Mouse (Mus musculus): ENCODE measurements around the gene Plekhg5. TPM values are rescaled to one million over a fixed set of nuclear protein-coding genes. Genes with fewer than 3 reads are reported as not detected.

Plekhg5 gene
- total RNA-seq, 2 experiments from 2014 or later = 14.7 to 22.0 TPM

GRCm38 (mm10) chr4:152126026-152126920 is 54.0 kb downstream of the Plekhg5 start:
- DNase-seq = no peak

DNA sequence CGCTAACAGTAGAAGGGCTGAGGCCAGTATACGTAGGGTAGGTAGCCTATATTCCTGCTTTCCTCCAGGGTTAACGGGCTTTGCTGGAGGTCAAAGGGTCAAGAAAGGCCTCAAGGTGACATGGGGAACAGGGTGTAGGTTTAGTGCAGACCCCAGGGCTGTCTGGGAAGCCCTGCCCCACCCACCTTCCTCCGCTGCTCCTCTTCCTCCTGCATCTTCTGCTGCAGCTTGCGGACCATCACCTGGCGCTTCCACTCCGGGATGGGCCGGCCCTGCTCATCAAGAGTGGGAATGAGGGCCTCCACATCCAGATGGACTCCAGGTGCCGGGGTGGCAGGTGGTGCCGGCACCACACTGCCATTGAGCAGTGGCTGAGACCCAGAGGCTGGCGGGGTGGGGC is 55.6 kb downstream of the Plekhg5 start:
- DNase-seq = no peak

DNA sequence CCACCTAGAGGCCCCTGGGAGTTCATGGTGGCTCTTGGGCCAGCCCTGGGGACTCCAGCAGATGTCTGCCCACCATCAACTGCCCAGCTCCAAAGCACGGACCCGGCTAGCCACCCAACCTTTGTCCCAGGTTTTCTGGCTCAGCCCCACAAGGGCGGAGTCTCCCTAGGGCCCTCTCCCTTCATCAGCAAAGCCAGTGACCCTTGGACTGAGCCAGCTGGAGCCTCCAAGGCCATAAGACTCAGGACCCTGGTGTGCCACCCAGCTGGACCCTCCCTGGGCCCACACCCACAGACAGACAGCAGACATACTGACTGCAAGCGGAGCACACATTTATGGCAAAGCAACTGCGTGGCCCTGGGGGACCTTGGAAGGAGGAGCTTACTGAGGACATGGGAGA is 56.5 kb downstream of the Plekhg5 start:
- DNase-seq = no peak

DNA sequence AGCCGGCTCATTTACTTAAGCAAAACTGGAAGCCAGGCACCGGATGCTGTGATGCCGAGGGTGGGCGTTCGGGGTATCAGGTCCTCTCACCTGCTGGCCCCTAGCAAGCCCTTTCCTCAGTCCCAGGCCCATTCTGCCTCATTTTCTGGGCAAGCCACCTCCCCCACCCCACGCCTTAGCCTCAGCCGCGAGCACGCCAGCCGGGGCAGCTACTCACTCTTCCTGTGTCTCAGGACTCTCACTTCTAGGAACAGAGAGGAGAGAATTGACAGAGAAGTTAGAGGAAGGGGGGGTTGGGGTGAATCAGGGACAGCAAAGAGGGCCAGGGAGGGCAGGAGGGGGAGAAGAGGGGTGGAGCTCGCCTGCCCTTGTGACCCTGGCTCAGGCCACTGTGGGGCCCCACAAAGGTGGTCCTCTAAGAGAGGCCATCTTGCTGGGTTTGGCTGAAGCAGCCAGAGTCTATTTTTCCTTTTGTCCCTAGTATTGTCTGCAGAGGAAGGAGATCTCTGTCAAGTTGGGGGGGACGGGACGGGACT is 57.2 kb downstream of the Plekhg5 start:
- no peak for DNase-seq

DNA sequence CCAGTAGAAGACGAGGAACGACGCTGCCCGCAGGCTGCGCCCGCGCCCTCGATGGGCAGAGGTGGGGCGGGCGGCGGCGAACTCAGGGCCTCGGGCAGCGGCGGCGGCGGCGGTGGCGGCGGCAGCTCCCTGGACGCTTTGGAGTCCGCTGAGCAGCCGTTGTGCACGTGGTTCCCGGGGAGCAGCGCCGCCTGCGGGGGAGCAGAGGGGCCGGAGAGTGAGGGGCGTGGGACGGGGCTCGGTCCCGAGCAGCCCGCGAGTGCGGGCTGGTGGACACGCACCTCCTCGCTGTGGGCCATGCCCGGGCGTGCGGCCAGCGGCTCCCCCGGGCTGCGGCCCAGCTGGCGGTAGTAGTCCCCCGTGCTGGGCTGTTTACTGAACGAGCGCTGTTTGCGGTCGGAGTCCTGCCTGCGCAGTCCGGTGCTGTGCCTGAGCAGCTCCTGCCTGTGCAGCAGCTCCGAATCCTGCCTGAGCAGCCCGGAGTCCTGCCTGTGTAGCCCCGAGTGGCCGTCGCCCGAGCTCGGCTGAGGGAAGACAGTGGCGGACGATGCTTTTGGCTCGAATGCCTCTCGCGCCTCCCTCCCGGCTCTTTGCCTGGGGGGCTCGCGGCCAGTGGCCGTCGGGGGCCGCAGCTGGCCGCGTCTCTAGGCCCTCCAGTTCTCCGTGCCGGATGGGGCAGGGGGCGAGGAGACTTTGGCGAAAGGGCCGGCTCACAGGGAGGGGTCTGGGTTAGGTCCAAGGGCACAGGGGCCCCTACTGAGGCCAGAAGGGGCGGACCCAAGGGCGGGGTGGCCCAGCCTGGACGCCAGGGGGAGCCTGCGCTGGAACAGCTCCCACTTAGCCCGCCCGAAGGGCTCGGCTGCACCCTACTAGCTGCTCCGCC is 58.7 kb downstream of the Plekhg5 start:
- DNase-seq = peak; percentile 75

DNA sequence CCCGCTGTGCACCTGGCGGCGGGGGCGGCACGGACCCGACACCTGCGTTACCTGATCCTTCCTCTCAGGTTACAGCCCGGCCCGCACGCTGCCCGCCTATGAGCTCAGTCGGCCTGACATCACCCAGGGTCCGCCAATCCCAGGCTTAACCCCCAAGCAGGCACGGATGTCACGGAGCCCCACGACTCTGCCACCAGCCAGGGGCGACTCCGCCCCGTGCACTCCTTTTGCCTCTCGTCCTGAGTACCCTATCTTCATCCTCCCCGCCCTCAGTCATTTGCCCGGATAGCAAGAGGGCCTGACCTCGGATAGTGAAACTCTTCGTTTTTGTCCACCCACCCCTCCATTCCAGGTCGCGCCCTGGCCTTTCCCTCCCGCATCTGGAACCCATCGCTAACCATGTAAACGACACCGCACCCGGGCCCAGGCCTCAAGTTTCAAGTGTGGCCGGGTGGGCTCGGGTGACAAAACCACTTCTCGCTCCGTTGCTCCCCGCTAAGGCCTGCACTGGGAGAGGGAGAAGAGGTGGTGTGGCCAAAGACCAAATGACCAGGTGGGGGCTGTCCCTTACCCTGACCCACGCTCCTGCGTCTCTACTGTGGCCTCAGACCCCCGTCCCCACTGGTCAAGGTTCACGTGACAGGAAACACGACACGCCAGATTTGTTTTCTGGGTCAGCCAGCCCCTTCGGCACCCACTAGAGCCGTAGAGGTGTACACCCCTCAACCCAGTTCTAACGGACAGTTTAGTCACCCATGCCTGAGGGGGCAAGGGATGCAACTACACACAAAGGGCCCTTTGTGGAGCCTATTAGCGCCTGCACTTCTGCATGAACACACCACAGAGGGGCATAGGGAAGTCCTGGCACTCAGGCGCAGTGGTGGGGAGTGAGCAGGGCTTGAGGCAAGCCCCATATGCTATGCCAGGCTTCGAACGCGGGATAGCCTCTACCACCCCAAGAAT is 59.8 kb downstream of the Plekhg5 start:
- no peak for DNase-seq

DNA sequence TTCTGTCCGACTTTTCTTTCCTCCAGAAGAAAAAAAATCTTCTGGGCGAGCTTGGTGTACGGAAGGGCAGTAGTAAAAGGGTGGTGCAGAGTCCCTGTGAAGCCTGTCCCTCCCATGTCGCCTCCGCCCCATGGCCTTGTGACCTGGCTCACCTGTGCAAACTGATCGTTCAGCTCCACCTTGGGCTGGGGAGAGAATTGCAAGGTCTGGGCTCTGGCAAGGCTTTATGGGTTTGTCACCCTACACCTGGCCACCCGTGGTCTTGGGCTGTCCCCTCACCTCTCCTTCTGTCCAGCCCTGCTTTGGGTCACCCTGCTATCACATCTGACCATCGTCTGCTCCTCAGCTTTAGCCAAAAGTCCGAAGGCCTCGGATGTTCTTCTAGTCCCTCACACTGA is 60.5 kb downstream of the Plekhg5 start:
- DNase-seq = no peak

DNA sequence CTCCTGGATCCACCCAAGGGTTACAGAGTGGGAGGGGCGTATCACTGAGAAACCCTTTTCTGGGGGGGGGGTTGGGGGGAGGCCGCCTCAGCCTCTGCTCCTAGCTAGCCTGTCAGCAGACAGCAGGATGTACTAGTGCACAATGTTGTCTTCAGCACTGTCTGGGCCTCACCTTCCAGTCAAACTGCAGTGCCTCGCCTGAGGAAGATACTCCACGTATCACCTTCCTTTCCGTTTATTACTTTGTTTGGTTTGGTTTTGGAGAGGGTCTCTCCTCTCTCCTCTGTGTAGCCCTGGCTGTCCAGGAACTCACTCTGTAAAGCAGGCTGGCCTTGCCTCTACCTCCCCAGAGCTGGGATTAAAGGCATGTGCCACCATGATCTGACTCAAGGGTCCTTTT is 60.9 kb downstream of the Plekhg5 start:
- DNase-seq = no peak

GRCm38 (mm10) chr4:152134507-152134906 is 62.2 kb downstream of the Plekhg5 start:
- DNase-seq = no peak

- DNase-seq = no peak
Measured at GRCm38 (mm10) chr4:152135363-152135762, 63.1 kb downstream of the Plekhg5 start.

- DNase-seq = no peak
Measured at GRCm38 (mm10) chr4:152136112-152136875, 64.0 kb downstream of the Plekhg5 start.

- DNase-seq = no peak
Measured at GRCm38 (mm10) chr4:152136876-152137250, 64.6 kb downstream of the Plekhg5 start.

- DNase-seq = peak; percentile 91
Measured at GRCm38 (mm10) chr4:152138497-152139260, 66.4 kb downstream of the Plekhg5 start.

DNA sequence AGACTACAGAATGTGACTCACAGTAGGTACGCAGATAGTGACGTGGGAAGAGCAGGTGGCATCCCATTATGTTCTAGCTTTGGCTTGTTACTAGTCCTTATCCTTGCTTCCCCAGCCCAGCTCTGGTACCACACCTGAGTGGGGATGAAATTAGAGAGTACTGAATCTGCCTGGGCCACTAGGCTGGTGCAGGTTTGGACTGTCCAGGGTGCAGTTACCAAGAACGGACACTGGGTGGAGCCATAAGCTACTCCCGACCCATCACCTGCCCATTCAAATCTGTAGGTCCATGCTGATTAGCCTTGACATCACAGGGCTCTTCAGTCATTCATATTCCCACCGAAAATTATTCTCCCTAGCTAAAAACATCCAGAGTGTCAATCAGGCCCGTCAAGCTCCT is 68.1 kb downstream of the Plekhg5 start:
- DNase-seq = no peak

GRCm38 (mm10) chr4:152141521-152142135 is 69.3 kb downstream of the Plekhg5 start:
- DNase-seq = no peak

DNA sequence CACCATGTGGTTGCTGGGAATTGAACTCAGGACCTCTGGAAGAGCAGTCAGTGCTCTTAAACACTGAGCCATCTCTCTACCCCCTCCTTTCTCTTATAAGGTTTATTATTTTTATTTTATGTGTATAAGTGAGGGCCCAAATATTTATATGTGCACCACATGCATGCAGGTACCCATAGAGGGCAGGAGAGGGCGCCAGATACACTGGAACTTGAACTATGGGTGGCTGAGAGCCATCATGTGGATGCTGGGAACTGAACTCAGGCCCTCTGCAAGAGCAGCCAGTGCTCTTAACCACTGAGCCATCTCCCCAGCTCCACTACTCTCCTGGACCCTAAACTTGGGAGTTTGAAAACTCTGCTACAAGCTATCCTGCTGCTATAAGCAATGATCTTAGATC is 71.3 kb downstream of the Plekhg5 start:
- no peak for DNase-seq

DNA sequence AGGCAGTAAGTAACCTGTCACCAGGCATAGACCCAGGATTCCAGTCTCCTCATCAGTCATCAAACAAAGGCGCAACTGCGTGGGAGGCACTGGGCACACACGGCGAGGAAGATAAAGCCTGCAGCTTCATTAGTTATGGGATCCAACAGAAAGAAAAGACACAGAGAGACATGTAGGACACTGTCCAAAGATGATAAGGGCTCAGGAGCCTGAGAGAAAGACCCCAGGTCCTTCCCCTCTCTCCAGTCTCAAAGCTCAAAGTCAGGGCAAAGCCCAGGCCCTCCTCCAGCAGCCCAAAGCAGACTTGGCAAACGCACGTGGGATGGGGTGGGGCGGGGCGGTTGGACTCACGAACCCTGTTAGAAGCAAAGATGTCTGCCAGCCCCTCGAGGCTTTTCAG is 73.2 kb downstream of the Plekhg5 start:
- no peak for DNase-seq

DNA sequence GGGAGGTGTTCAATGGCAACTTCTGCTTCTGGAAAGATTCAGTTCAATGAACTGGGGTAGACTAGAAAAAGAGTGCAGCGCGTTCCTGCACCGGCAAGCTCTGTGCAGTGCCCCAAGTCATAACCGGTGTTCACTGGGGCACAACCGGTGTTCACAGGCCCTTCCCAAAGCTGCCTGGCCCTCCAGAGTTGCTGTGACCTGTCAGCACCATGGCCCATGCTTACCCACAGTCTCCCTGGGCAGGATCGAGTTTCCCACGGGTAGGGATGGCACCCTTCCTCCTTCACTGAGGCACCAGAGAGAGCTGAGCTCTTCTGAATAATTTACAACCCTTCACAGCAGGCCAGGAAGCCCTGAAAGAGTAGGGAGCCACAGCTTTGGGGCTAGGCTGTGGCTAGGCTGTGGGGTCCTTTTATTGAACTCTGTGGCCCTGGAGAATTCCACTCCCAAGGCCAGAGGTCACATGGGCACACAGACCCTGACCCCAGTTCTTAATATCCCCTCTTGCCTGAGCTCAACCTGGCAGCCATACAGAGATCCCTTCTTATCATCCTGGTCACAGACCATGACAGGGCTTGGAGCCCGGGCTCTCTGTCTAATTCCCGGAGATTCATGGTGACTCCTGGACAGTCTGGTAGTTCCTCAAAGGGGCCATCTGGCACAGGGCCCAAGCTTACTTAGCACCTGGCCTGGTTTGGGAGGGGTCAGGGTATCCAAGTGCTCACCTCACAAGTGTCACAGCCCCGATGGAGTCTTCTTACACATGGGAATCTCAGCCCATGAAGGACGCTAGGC is 73.9 kb downstream of the Plekhg5 start:
- no peak for DNase-seq

- no peak for DNase-seq
Measured at GRCm38 (mm10) chr4:152150546-152150945, 78.2 kb downstream of the Plekhg5 start.

All from gastrocnemius, postnatal 10 days (tissue).